Mouse (Mus musculus): Measurements from ENCODE around the gene Rccd1. TPM values are rescaled to one million over a fixed set of nuclear protein-coding genes. Genes with fewer than 3 reads are reported as not detected.

Rccd1 gene
- polyA plus RNA-seq, 1 experiment from 2014 or later: 10.4 TPM

- H3K4me1 ChIP-seq: peaks cover 18% of the 10 kb centered on the region
- H3K4me3 ChIP-seq (replicated peaks): no peak overlapping the region
- ATAC-seq (ENCODE audit: insufficient number of reproducible peaks, low FRiP score, low TSS enrichment, low read depth): no peak
- H3K27me3 ChIP-seq: no peaks in the 10 kb centered on the region
- H3K9ac ChIP-seq: no peak overlapping the region
- no peak overlapping the region for H3K4me2 ChIP-seq (replicated peaks)
- no peak overlapping the region for H3K27ac ChIP-seq (replicated peaks)
- WGBS: 89% methylated on average over 4 of the region's 4 CpGs
- peaks cover 28% of the 10 kb centered on the region for H3K36me3 ChIP-seq
- no peaks in the 10 kb centered on the region for H3K9me3 ChIP-seq (replicated peaks)
Measured at GRCm38 (mm10) chr7:80298754-80299153, 25.5 kb downstream of the Rccd1 start.

DNA sequence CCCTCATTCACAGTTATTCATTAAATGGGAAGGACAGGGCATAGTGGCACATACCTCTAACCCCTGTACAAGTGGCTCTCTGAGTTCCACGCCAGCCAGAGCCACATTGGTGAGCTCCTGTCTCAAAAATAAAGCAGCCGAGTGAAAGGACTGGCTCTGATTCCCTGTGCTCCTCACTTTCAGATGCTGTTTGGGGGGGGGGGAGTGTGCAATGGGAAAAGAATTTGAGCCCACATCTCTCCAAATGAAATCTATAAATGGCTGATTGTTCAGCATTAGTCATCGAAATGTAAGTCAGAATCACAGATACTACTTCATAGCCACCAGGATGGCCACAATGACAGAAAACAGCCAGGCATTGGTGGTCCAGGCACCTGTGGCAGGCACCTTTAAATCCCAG, 27.2 kb downstream of the Rccd1 start:
- Histone ChIP-seq H3K27me3 (no peaks in the 10 kb centered on the region), H3K36me3 (peaks cover 16% of the 10 kb centered on the region), H3K4me3 (replicated peaks) (no peak overlapping the region), H3K9me3 (replicated peaks) (no peaks in the 10 kb centered on the region), H3K4me2 (replicated peaks) (no peak overlapping the region), H3K9ac (no peak overlapping the region), H3K4me1 (peaks cover 18% of the 10 kb centered on the region), H3K27ac (replicated peaks) (no peak overlapping the region)
- ATAC-seq (ENCODE audit: insufficient number of reproducible peaks, low FRiP score, low TSS enrichment, low read depth): no peak
- 77% methylated on average over 3 of the region's 3 CpGs for WGBS

- no peak overlapping the region for H3K4me2 ChIP-seq (replicated peaks)
- peaks cover 18% of the 10 kb centered on the region for H3K4me1 ChIP-seq
- H3K4me3 ChIP-seq (replicated peaks): 0 out of 2 replicates have a peak overlapping the region, but pooled peaks have one; percentile 83
- no peak overlapping the region for H3K27ac ChIP-seq (replicated peaks)
- peaks cover 10% of the 10 kb centered on the region for H3K36me3 ChIP-seq
- WGBS: 92% methylated on average over 6 of the region's 6 CpGs
- ATAC-seq (ENCODE audit: insufficient number of reproducible peaks, low FRiP score, low TSS enrichment, low read depth): no peak
- H3K9me3 ChIP-seq (replicated peaks): no peaks in the 10 kb centered on the region
- no peak overlapping the region for H3K9ac ChIP-seq
- H3K27me3 ChIP-seq: no peaks in the 10 kb centered on the region
Measured at GRCm38 (mm10) chr7:80296462-80296861, 27.8 kb downstream of the Rccd1 start.

DNA sequence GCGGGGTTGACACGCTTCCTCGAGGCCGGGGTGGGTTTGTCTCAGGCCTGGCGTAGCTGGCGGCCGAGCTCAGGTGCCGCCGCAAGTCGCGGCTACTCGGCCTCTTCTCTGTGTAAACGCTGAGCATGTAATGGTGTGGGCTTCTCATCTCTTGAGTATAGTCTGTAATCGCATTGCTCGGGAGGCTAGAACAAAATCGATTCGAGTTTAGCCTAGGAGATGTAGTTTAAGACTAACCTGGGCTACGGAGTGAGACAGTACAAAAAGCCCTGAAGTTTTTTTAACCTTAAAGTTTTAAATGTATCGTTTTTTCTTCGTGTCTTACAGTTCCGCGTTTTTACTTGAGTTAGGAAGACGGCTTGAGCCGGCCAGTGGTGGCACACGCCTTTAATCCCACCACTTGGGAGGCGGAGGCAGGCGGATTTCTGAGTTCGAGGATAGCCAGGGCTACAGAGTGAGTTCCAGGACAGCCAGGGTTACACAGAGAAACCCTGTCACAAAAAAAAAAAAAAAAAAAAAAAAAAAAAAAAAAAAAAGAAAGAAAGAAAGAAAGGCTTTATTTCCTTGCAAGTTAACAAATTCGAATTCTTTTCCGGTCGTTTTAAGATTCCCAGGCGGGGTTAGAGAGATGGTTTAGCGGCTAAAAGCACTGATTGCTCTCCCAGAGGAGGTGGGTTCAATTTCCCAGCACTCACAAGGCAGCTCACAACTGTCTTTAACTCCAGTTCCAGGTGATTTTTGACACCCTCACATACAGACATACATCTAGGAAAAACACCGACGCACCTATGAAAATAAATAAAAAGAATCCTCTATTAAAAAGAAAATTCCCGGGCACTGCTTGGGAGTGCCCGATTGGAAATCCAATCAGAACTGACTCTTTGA, 29.2 kb downstream of the Rccd1 start:
- Histone ChIP-seq H3K9me3 (replicated peaks) (no peaks in the 10 kb centered on the region), H3K4me1 (peaks cover 18% of the 10 kb centered on the region), H3K9ac (peak overlapping the region; percentile 65), H3K4me2 (replicated peaks) (peak overlapping the region; percentile 79), H3K4me3 (replicated peaks) (peak overlapping the region; percentile 83), H3K36me3 (0 out of 2 replicates have a peak, but pooled peaks cover 7% of the 10 kb centered on the region), H3K27me3 (no peaks in the 10 kb centered on the region), H3K27ac (replicated peaks) (peak overlapping the region; percentile 86)
- ATAC-seq (ENCODE audit: insufficient number of reproducible peaks, low FRiP score, low TSS enrichment, low read depth): peak; percentile 47; the same call in 1 of the 2 replicates
- 6% methylated on average over 37 of the region's 37 CpGs for WGBS

DNA sequence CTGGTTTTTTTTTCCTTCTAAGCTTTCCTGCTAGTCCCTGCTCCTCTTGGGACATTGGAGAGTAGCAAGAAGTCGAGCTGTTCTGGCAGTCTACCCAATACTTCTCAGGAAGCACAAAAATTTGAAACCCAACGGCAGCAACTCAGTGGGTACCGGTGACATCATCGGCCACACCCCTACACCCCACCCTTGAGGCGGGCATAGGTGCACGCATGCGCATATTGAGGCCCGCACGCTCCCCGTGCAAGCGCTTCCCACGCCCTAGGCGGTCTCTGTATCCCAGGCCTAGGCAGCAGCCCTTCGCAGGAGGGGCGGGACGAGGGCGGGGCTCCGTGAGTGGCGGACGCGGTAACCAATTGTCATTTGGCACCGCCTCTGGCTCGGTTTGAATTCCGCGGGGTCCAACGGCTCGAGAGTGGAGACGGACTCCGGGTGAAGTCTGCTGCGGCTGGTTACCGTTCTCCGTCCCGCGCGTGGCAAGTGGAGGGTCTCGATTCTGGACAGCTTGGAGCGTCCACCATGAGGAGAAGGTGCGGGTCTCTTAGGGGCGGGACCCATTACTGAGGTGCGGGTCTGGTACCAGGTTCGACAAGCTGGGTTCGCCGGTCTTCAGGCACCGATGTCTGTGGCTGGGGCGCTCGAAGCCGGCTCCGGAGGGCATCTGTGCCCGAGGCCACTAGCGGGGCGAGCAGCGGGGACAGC, 30.0 kb downstream of the Rccd1 start, which contains the start of gene Prc1:
Gene Prc1, plus strand, starts transcription at position 389 of the 702 bp plus-strand sequence.
- no peaks in the 10 kb centered on the region for H3K9me3 ChIP-seq (replicated peaks)
- H3K4me1 ChIP-seq: peaks cover 18% of the 10 kb centered on the region
- under 1% methylated on average over 52 of the region's 52 CpGs for WGBS

GRCm38 (mm10) chr7:80287736-80288135, 36.5 kb downstream of the Rccd1 start:
- H3K9ac ChIP-seq: no peak overlapping the region
- peaks cover 67% of the 10 kb centered on the region for H3K36me3 ChIP-seq
- no peaks in the 10 kb centered on the region for H3K9me3 ChIP-seq (replicated peaks)
- H3K27me3 ChIP-seq: no peaks in the 10 kb centered on the region
- H3K4me3 ChIP-seq (replicated peaks): no peak overlapping the region
- WGBS: 75% methylated on average over 10 of the region's 10 CpGs
- no peak overlapping the region for H3K27ac ChIP-seq (replicated peaks)
- ATAC-seq (ENCODE audit: insufficient number of reproducible peaks, low FRiP score, low TSS enrichment, low read depth): no peak
- H3K4me2 ChIP-seq (replicated peaks): no peak overlapping the region
- no peaks in the 10 kb centered on the region for H3K4me1 ChIP-seq

More for the DNA sequence above, 30.0 kb downstream of the Rccd1 start, which contains the start of gene Prc1:
- peak within 1 kb of the TSS; percentile 79 for H3K4me2 ChIP-seq (replicated peaks)
- peak within 1 kb of the TSS; percentile 83 for H3K4me3 ChIP-seq (replicated peaks)
- H3K36me3 ChIP-seq: 0 out of 2 replicates have a peak, but pooled peaks cover 7% of the 10 kb centered on the region
- H3K27me3 ChIP-seq: no peaks in the 10 kb centered on the region
- peak; percentile 99 for ATAC-seq (ENCODE audit: insufficient number of reproducible peaks, low FRiP score, low TSS enrichment, low read depth)
- peak within 1 kb of the TSS; percentile 86 for H3K27ac ChIP-seq (replicated peaks)
- peak within 1 kb of the TSS; percentile 65 for H3K9ac ChIP-seq

- no peaks in the 10 kb centered on the region for H3K4me1 ChIP-seq
- H3K9ac ChIP-seq: no peak overlapping the region
- H3K4me2 ChIP-seq (replicated peaks): no peak overlapping the region
- no peak overlapping the region for H3K27ac ChIP-seq (replicated peaks)
- WGBS: 90% methylated on average over 6 of the region's 6 CpGs
- H3K27me3 ChIP-seq: no peaks in the 10 kb centered on the region
- peaks cover 78% of the 10 kb centered on the region for H3K36me3 ChIP-seq
- H3K4me3 ChIP-seq (replicated peaks): no peak overlapping the region
- no peak for ATAC-seq (ENCODE audit: insufficient number of reproducible peaks, low FRiP score, low TSS enrichment, low read depth)
- H3K9me3 ChIP-seq (replicated peaks): no peaks in the 10 kb centered on the region
Measured at GRCm38 (mm10) chr7:80285725-80286124, 38.5 kb downstream of the Rccd1 start.

DNA sequence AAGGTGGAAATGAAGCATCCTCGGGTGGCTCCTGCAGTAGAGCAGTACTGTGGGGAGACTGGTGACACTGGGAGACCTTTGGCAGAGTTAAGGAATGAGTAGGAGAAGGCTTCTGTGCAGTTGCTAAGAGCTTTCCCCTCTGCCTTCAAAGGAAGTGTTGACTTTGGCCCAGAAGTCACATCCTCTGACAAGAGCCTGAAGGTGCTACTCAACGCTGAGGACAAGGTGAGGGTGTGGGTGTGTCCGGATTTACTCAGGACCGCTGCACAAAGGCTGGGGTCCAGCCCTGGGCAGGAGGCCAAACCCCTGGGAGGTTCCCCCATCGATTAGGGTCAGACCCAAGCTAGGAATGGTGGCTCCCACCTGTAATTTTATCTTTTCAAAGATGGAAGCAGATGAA, 39.9 kb downstream of the Rccd1 start:
- Histone ChIP-seq H3K4me1 (no peaks in the 10 kb centered on the region), H3K9ac (no peak overlapping the region), H3K4me3 (replicated peaks) (no peak overlapping the region), H3K36me3 (peaks cover 85% of the 10 kb centered on the region), H3K9me3 (replicated peaks) (no peaks in the 10 kb centered on the region), H3K27ac (replicated peaks) (no peak overlapping the region), H3K4me2 (replicated peaks) (no peak overlapping the region), H3K27me3 (no peaks in the 10 kb centered on the region)
- WGBS: 89% methylated on average over 5 of the region's 5 CpGs
- ATAC-seq (ENCODE audit: insufficient number of reproducible peaks, low FRiP score, low TSS enrichment, low read depth): no peak

DNA sequence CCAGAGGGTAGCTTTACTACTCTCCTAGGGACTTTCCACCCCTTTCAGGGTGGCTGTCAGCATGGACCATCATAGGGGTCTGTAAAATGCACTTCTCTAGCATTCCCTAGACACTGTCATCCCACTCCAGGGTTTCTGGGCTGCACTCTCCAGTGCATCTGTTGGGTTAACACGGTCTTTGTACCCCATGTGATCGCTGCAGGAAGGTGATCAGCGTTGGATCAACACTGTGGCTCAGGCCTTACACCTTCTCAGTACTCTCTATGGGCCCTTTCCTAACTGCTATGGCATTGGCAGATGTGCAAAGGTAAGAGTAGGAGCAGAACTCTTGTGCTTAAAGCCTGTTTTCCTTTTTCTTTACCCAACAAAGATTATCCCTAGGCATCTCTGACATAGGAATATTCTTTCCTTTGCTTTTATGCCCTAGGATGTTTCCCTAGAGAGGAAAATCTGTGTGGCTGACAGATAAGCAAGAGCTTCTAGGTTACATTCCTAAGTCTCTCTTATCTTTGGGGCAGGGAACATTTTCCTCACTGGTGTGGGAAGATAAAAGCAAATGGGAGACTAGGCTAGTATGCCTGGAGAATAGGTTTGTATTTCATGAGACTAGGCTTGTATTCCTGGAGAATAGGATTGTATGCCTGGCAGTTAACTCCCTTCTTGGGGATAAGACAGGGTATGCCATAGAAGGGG, 40.9 kb downstream of the Rccd1 start:
- peaks cover 87% of the 10 kb centered on the region for H3K36me3 ChIP-seq
- no peaks in the 10 kb centered on the region for H3K4me1 ChIP-seq
- H3K9me3 ChIP-seq (replicated peaks): no peaks in the 10 kb centered on the region
- H3K9ac ChIP-seq: no peak overlapping the region
- H3K27me3 ChIP-seq: no peaks in the 10 kb centered on the region
- no peak overlapping the region for H3K27ac ChIP-seq (replicated peaks)
- no peak for ATAC-seq (ENCODE audit: insufficient number of reproducible peaks, low FRiP score, low TSS enrichment, low read depth)
- 76% methylated on average over 3 of the region's 3 CpGs for WGBS
- H3K4me2 ChIP-seq (replicated peaks): no peak overlapping the region
- no peak overlapping the region for H3K4me3 ChIP-seq (replicated peaks)

- Histone ChIP-seq H3K4me1 (no peaks in the 10 kb centered on the region), H3K4me2 (replicated peaks) (no peak overlapping the region), H3K36me3 (peaks cover 86% of the 10 kb centered on the region), H3K27me3 (no peaks in the 10 kb centered on the region), H3K9me3 (replicated peaks) (no peaks in the 10 kb centered on the region), H3K4me3 (replicated peaks) (no peak overlapping the region), H3K9ac (no peak overlapping the region), H3K27ac (replicated peaks) (no peak overlapping the region)
- ATAC-seq (ENCODE audit: insufficient number of reproducible peaks, low FRiP score, low TSS enrichment, low read depth): no peak
- 78% methylated on average over 3 of the region's 3 CpGs for WGBS
Measured at GRCm38 (mm10) chr7:80281646-80282045, 42.6 kb downstream of the Rccd1 start.

DNA sequence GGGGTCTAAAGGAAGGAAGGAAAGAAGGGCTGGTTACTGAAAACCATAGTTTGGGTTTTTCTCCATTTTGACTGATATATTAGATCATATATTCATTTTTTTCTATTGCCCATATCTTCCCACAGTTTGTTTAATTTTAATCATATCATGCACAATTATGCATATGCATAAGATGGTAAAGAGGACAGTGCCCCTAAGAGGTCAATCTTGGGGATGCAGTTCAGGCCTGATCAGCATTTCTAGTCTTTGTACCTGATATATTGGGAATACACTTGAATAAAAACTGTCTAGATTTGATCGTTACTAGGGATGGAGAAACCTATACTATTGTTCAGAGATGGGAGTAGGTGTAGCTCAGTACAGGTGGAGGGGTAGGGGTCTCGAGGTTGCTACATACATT, 43.3 kb downstream of the Rccd1 start:
- Histone ChIP-seq H3K9ac (no peak overlapping the region), H3K9me3 (replicated peaks) (no peaks in the 10 kb centered on the region), H3K27ac (replicated peaks) (no peak overlapping the region), H3K4me1 (no peaks in the 10 kb centered on the region), H3K36me3 (peaks cover 86% of the 10 kb centered on the region), H3K4me3 (replicated peaks) (no peak overlapping the region), H3K27me3 (no peaks in the 10 kb centered on the region), H3K4me2 (replicated peaks) (no peak overlapping the region)
- no peak for ATAC-seq (ENCODE audit: insufficient number of reproducible peaks, low FRiP score, low TSS enrichment, low read depth)
- WGBS: 88% methylated on average over 2 of the region's 2 CpGs
